Mouse (Mus musculus) lung, embryonic 14.5 days (tissue): ENCODE measurements around the gene Tmf1. TPM values are rescaled to one million over a fixed set of nuclear protein-coding genes. Genes with fewer than 3 reads are reported as not detected.

Source experiments
- ATAC-seq: fragments of 200-750 bp; cut with Nextera tagmentation; 2 replicates; pipeline ENCODE4 v1.8.0; 2017; ENCODE audit warnings: mild to moderate bottlenecking, moderate TSS enrichment, moderate library complexity; ENCODE audit not compliant: insufficient read depth
- DNase-seq: peaks from one replicate; pipeline ENCODE4 v3.0.0-alpha.2; 2015
- H3K27ac ChIP-seq: fragments of 300-500 bp; sonication (generic); 2 replicates; pipeline ENCODE4 v1.5.1; 2014; ENCODE audit warnings: low read depth, mild to moderate bottlenecking, moderate library complexity
- H3K27me3 ChIP-seq: fragments of 300-500 bp; sonication (generic); 2 replicates; pipeline ENCODE4 v1.6.1; 2014; ENCODE audit warnings: low read length, control low read depth; ENCODE audit not compliant: insufficient read depth
- H3K36me3 ChIP-seq: fragments of 300-500 bp; sonication (generic); 2 replicates; pipeline ENCODE4 v1.6.1; 2014; ENCODE audit warnings: control low read depth; ENCODE audit not compliant: insufficient read depth
- H3K4me1 ChIP-seq: fragments of 300-500 bp; sonication (generic); 2 replicates; pipeline ENCODE4 v1.6.1; 2014; ENCODE audit warnings: antibody characterized with exemption, control low read depth; ENCODE audit not compliant: insufficient read depth
- H3K4me2 ChIP-seq: fragments of 300-500 bp; sonication (generic); 2 replicates; pipeline ENCODE4 v1.6.1; 2014; ENCODE audit warnings: mild to moderate bottlenecking
- H3K4me3 ChIP-seq: fragments of 300-500 bp; sonication (generic); 2 replicates; pipeline ENCODE4 v1.5.1; 2014; ENCODE audit warnings: low read depth, low read length
- H3K9ac ChIP-seq: fragments of 300-500 bp; sonication (generic); 2 replicates; pipeline ENCODE4 v1.6.1; 2014
- H3K9me3 ChIP-seq: fragments of 300-500 bp; sonication (generic); 2 replicates; pipeline ENCODE4 v1.6.1; 2016; ENCODE audit warnings: low read depth, low read length, control low read depth
- CTCF ChIP-seq: IDR thresholded peaks from 2 replicates; pipeline ENCODE4 v1.5.1; 2016; ENCODE audit warnings: antibody characterized with exemption, low read depth
- WGBS: fragments of 180-500 bp; shearing (Covaris S2); extraction: QIAGEN DNeasy Blood & Tissue Kit; methylation state at CpG from one replicate; pipeline ENCODE4 v1.1.7; 2014; 5-methylcytosine and 5-hydroxymethylcytosine counted together
- polyA plus RNA-seq: library from polyadenylated mRNA; unstranded; fragments of >200 nt; fragmentation: Nextera tagmentation; extraction: Ambion mirVana; gene quantifications from 2 replicates; pipeline ENCODE4 v1.2.1, GENCODE M21; 2014

Gene Tmf1
- polyA plus RNA-seq, 1 experiment from 2014 or later = 30.3 TPM

- Histone ChIP-seq H3K9ac (no peak overlapping the region), H3K4me1 (no peaks in the 10 kb centered on the region), H3K4me3 (no peak overlapping the region), H3K36me3 (peaks cover 20% of the 10 kb centered on the region; the same call in 1 of the 2 replicates), H3K9me3 (no peaks in the 10 kb centered on the region), H3K4me2 (no peak overlapping the region), H3K27me3 (no peaks in the 10 kb centered on the region), H3K27ac (no peak overlapping the region)
- DNase-seq = no peak
- TF ChIP-seq CTCF = peak; percentile 19; the same call in 1 of the 2 replicates
- WGBS = 54% methylated on average over 3 of the region's 3 CpGs
- ATAC-seq = no peak
These were observed 64.1 kb downstream of the Tmf1 start for GRCm38 (mm10) chr6:97114821-97115220.

- no peak overlapping the region for H3K9ac ChIP-seq
- H3K4me2 ChIP-seq = no peak overlapping the region
- peaks cover 11% of the 10 kb centered on the region; the same call in 1 of the 2 replicates for H3K36me3 ChIP-seq
- no peak for TF ChIP-seq CTCF
- no peaks in the 10 kb centered on the region for H3K4me1 ChIP-seq
- H3K4me3 ChIP-seq = no peak overlapping the region
- H3K27me3 ChIP-seq = no peaks in the 10 kb centered on the region
- ATAC-seq (no peak), DNase-seq (no peak)
- 88% methylated on average over 8 of the region's 8 CpGs for WGBS
- no peaks in the 10 kb centered on the region for H3K9me3 ChIP-seq
- H3K27ac ChIP-seq = no peak overlapping the region
These were observed 66.7 kb downstream of the Tmf1 start for GRCm38 (mm10) chr6:97112177-97112576.

GRCm38 (mm10) chr6:97106777-97107176 is 72.1 kb downstream of the Tmf1 start:
- Histone ChIP-seq H3K27ac (no peak overlapping the region), H3K4me2 (no peak overlapping the region), H3K4me3 (no peak overlapping the region), H3K27me3 (no peaks in the 10 kb centered on the region), H3K36me3 (no peaks in the 10 kb centered on the region), H3K4me1 (no peaks in the 10 kb centered on the region), H3K9me3 (no peaks in the 10 kb centered on the region), H3K9ac (no peak overlapping the region)
- peak; percentile 94 for DNase-seq
- 19% methylated on average over 2 of the region's 2 CpGs for WGBS
- TF ChIP-seq CTCF = peak; percentile 94
- peak; percentile 80 for ATAC-seq

- H3K36me3 ChIP-seq = no peaks in the 10 kb centered on the region
- 67% methylated on average over 8 of the region's 8 CpGs for WGBS
- ATAC-seq = no peak
These were observed 72.8 kb downstream of the Tmf1 start for GRCm38 (mm10) chr6:97106106-97106505.

GRCm38 (mm10) chr6:97104264-97104852 is 74.6 kb downstream of the Tmf1 start:
- ATAC-seq (0 out of 2 replicates have a peak, but pooled peaks have one; percentile 23), DNase-seq (peak; percentile 37)
- 62% methylated on average over 7 of the region's 7 CpGs for WGBS
- Histone ChIP-seq H3K27ac (no peak overlapping the region), H3K4me1 (no peaks in the 10 kb centered on the region), H3K36me3 (no peaks in the 10 kb centered on the region), H3K4me2 (no peak overlapping the region), H3K9ac (no peak overlapping the region), H3K9me3 (no peaks in the 10 kb centered on the region), H3K27me3 (0 out of 2 replicates have a peak, but pooled peaks cover 5% of the 10 kb centered on the region), H3K4me3 (no peak overlapping the region)
- TF ChIP-seq CTCF = peak; percentile 68

More at GRCm38 (mm10) chr6:97106106-97106505, 72.8 kb downstream of the Tmf1 start:
- Histone ChIP-seq H3K9me3 (no peaks in the 10 kb centered on the region), H3K9ac (no peak overlapping the region), H3K27ac (no peak overlapping the region), H3K27me3 (0 out of 2 replicates have a peak, but pooled peaks cover 5% of the 10 kb centered on the region), H3K4me3 (no peak overlapping the region), H3K4me2 (no peak overlapping the region), H3K4me1 (no peaks in the 10 kb centered on the region)
- no peak for TF ChIP-seq CTCF
- no peak for DNase-seq

Other genes with a start within 250 kb of the Tmf1 start
- gene Fam19a4, start 118.7 kb downstream of the Tmf1 start, polyA plus RNA-seq = not detected in 2 replicates
- gene Eogt, start 29.9 kb downstream of the Tmf1 start, polyA plus RNA-seq = 26.8 and 28.2 TPM in 2 replicates
- gene Uba3, start 26.5 kb upstream of the Tmf1 start, polyA plus RNA-seq = 83.5 and 85.6 TPM in 2 replicates
- gene Arl6ip5, start 31.6 kb upstream of the Tmf1 start, polyA plus RNA-seq = 28.6 and 29.6 TPM in 2 replicates
- 0.11 and 0.35 TPM in 2 replicates for gene Lmod3, start 73.6 kb upstream of the Tmf1 start, polyA plus RNA-seq